Mouse (Mus musculus): ENCODE data around the gene Dph2. TPM values are rescaled to one million over a fixed set of nuclear protein-coding genes. Genes with fewer than 3 reads are reported as not detected.

Dph2 gene
- polyA plus RNA-seq, 2 experiments, result 5.1 to 6.8 TPM

- Histone ChIP-seq H3K9ac (replicated peaks) (no peak overlapping the region; the same call in 1 of the 2 replicates), H3K4me2 (ENCODE audit: low read depth) (no peak overlapping the region), H3K4me3 (ENCODE audit: insufficient read depth in 1 of 2, low read depth in 2 of 2, low read length in 2 of 2) (no peak overlapping the region), H3K27ac (no peak overlapping the region), H3K4me1 (replicated peaks; ENCODE audit: control insufficient read depth in 2 of 2, insufficient read depth in 2 of 2, low read length in 1 of 2) (peaks cover 3 to 17% of the 10 kb centered on the region in 2 experiments), H3K9me3 (ENCODE audit: control insufficient read depth, low read length) (no peaks in the 10 kb centered on the region), H3K27me3 (ENCODE audit: control insufficient read depth, insufficient read depth, low read length) (no peaks in the 10 kb centered on the region), H3K36me3 (replicated peaks; ENCODE audit: control insufficient read depth, insufficient read depth, low read depth) (peaks cover 74% of the 10 kb centered on the region)
- TF ChIP-seq EP300 (IDR thresholded peaks at IDR 0.05; ENCODE audit: low read depth) (no peak), CTCF (IDR thresholded peaks at IDR 0.05; ENCODE audit: low read depth) (no peak)
- DNase-seq (ENCODE audit: low read depth in 3 of 3, low spot score in 3 of 3), result no peak
- ATAC-seq (ENCODE audit: insufficient read depth), result no peak
- WGBS (ENCODE audit: insufficient replicate concordance), result 25% methylated on average over 6 of the region's 6 CpGs
Measured at GRCm38 (mm10) chr4:117867000-117867399, 24.8 kb downstream of the Dph2 start.

GRCm38 (mm10) chr4:117866083-117866482 lies 25.7 kb downstream of the Dph2 start:
- 83% methylated on average over 9 of the region's 9 CpGs for WGBS (ENCODE audit: insufficient replicate concordance)
- Histone ChIP-seq H3K4me2 (ENCODE audit: low read depth) (no peak overlapping the region), H3K36me3 (replicated peaks; ENCODE audit: control insufficient read depth, insufficient read depth, low read depth) (peaks cover 84% of the 10 kb centered on the region), H3K4me3 (ENCODE audit: insufficient read depth in 1 of 2, low read depth in 2 of 2, low read length in 2 of 2) (no peak overlapping the region), H3K9ac (replicated peaks) (no peak overlapping the region), H3K9me3 (ENCODE audit: control insufficient read depth, low read length) (no peaks in the 10 kb centered on the region), H3K27ac (no peak overlapping the region), H3K4me1 (replicated peaks; ENCODE audit: control insufficient read depth in 2 of 2, insufficient read depth in 2 of 2, low read length in 1 of 2) (peaks cover 0 to 8% of the 10 kb centered on the region in 2 experiments; a peak in 2 of 4 replicates), H3K27me3 (ENCODE audit: control insufficient read depth, insufficient read depth, low read length) (no peaks in the 10 kb centered on the region)
- no peak for TF ChIP-seq EP300 (IDR thresholded peaks at IDR 0.05; ENCODE audit: low read depth)
- ATAC-seq (ENCODE audit: insufficient read depth) (no peak), DNase-seq (ENCODE audit: low read depth in 3 of 3, low spot score in 3 of 3) (no peak)

DNA sequence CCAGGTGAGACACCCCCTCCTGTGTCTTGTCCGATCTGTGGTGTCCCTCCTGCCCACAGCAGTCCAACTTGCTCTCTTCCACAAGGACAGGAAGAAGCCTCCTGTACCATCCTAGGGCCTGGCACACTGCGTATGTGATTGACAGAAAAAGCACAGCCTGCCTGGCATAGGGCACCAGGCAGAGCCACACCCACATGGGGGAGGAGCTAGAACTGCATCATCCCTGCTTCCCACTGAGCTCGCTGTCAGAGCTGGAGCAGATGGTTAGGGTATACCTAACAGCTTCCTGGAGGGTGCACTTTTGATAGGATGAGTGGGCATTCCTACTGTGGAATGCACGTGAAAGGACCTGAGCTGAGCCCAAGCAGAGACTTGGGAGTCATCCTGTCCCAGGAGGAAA lies 29.0 kb downstream of the Dph2 start:
- Histone ChIP-seq H3K4me2 (ENCODE audit: low read depth) (no peak overlapping the region), H3K9ac (replicated peaks) (no peak overlapping the region), H3K36me3 (replicated peaks; ENCODE audit: control insufficient read depth, insufficient read depth, low read depth) (peaks cover 100% of the 10 kb centered on the region), H3K4me1 (replicated peaks; ENCODE audit: control insufficient read depth in 2 of 2, insufficient read depth in 2 of 2, low read length in 1 of 2) (peaks cover 0 to 3% of the 10 kb centered on the region in 2 experiments; a peak in 1 of 4 replicates), H3K9me3 (ENCODE audit: control insufficient read depth, low read length) (no peaks in the 10 kb centered on the region), H3K27me3 (ENCODE audit: control insufficient read depth, insufficient read depth, low read length) (no peaks in the 10 kb centered on the region), H3K4me3 (ENCODE audit: insufficient read depth in 1 of 2, low read depth in 2 of 2, low read length in 2 of 2) (no peak overlapping the region), H3K27ac (no peak overlapping the region)
- ATAC-seq (ENCODE audit: insufficient read depth) (0 out of 2 replicates have a peak, but pooled peaks have one; percentile 17), DNase-seq (ENCODE audit: low read depth in 3 of 3, low spot score in 3 of 3) (no peak)
- 60% methylated on average over 4 of the region's 4 CpGs for WGBS (ENCODE audit: insufficient replicate concordance)
- TF ChIP-seq EP300 (IDR thresholded peaks at IDR 0.05; ENCODE audit: low read depth), result no peak
- TF ChIP-seq CTCF (IDR thresholded peaks at IDR 0.05; ENCODE audit: low read depth), result no peak

DNA sequence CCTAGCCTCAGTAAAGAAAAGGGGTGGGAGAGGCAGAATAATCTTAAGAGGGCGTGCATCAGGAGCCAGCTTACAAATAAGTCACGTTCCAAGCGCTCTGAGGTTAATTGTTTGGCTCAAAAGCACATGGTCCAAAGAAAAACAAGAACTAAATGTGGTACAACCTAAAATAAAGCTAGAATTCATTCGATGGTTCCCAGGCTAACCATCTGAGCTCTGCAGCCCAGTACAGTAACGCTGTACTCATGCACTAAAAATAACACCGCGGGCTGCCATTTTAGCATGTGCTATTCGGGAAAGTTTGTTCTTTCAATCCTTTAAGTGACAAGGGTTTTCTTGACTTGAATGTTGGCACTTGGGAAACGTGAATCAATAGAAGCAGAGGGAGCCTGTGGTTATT lies 31.3 kb downstream of the Dph2 start:
- Histone ChIP-seq H3K4me1 (replicated peaks; ENCODE audit: control insufficient read depth in 2 of 2, insufficient read depth in 2 of 2, low read length in 1 of 2) (no peaks in the 10 kb centered on the region), H3K4me3 (ENCODE audit: insufficient read depth in 1 of 2, low read depth in 2 of 2, low read length in 2 of 2) (no peak overlapping the region), H3K27ac (no peak overlapping the region), H3K27me3 (ENCODE audit: control insufficient read depth, insufficient read depth, low read length) (no peaks in the 10 kb centered on the region), H3K9ac (replicated peaks) (no peak overlapping the region), H3K36me3 (replicated peaks; ENCODE audit: control insufficient read depth, insufficient read depth, low read depth) (peaks cover 100% of the 10 kb centered on the region), H3K4me2 (ENCODE audit: low read depth) (no peak overlapping the region), H3K9me3 (ENCODE audit: control insufficient read depth, low read length) (no peaks in the 10 kb centered on the region)
- WGBS (ENCODE audit: insufficient replicate concordance), result 85% methylated on average over 9 of the region's 9 CpGs
- DNase-seq (ENCODE audit: low read depth in 3 of 3, low spot score in 3 of 3) (no peak), ATAC-seq (ENCODE audit: insufficient read depth) (no peak)
- TF ChIP-seq EP300 (IDR thresholded peaks at IDR 0.05; ENCODE audit: low read depth) (no peak), CTCF (IDR thresholded peaks at IDR 0.05; ENCODE audit: low read depth) (no peak)

DNA sequence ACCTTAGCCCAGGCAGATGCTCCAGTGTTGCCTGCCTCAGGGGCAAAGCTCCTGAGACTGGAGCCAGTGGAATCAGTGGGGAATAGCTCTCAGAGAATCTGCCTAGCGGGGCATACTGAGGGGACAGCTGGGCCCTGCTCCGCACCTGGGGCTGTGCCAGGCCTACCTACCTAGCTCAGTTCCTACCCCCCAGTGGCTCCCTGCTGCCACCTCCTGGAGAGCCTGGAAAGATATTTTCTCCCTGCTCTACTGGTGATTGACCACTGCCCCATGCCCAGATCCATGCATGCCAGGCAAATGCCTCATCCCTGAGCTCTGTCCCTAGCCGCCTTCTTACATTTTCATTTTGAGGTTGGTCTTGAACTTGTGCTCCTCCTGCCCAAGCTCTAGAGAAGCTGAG lies 33.0 kb downstream of the Dph2 start:
- DNase-seq (ENCODE audit: low read depth in 3 of 3, low spot score in 3 of 3), result no peak
- Histone ChIP-seq H3K9ac (replicated peaks) (no peak overlapping the region), H3K36me3 (replicated peaks; ENCODE audit: control insufficient read depth, insufficient read depth, low read depth) (peaks cover 100% of the 10 kb centered on the region), H3K9me3 (ENCODE audit: control insufficient read depth, low read length) (no peaks in the 10 kb centered on the region), H3K4me3 (ENCODE audit: insufficient read depth in 1 of 2, low read depth in 2 of 2, low read length in 2 of 2) (no peak overlapping the region), H3K4me1 (replicated peaks; ENCODE audit: control insufficient read depth in 2 of 2, insufficient read depth in 2 of 2, low read length in 1 of 2) (no peaks in the 10 kb centered on the region), H3K27me3 (ENCODE audit: control insufficient read depth, insufficient read depth, low read length) (no peaks in the 10 kb centered on the region), H3K27ac (no peak overlapping the region), H3K4me2 (ENCODE audit: low read depth) (no peak overlapping the region)
- ATAC-seq (ENCODE audit: insufficient read depth), result peak; percentile 56
- peak; percentile 89 for TF ChIP-seq CTCF (IDR thresholded peaks at IDR 0.05; ENCODE audit: low read depth)
- TF ChIP-seq EP300 (IDR thresholded peaks at IDR 0.05; ENCODE audit: low read depth), result no peak
- WGBS (ENCODE audit: insufficient replicate concordance), result 78% methylated on average over 3 of the region's 3 CpGs
